Mouse (Mus musculus): ENCODE data around the gene 2810006K23Rik. TPM values are rescaled to one million over a fixed set of nuclear protein-coding genes. Genes with fewer than 3 reads are reported as not detected.
"Not testable (repeated sequence)": the region's sequence is repeated elsewhere in the genome, so short reads cannot be mapped to it uniquely, and the experiment has no call there.

Gene 2810006K23Rik
- 24.9 and 25.7 TPM in 2 replicates for polyA plus RNA-seq (2016; fragmentation: Nextera tagmentation; extraction: Ambion mirVana)

GRCm38 (mm10) chr5:124327510-124328364 lies at the start of gene 2810006K23Rik, which contains the start of gene Mphosph9:
Gene 2810006K23Rik, plus strand, starts transcription at chr5:124328089.
Gene Mphosph9, minus strand, starts transcription at chr5:124327972.
- Histone ChIP-seq H3K4me1 (peaks cover 21% of the 10 kb centered on the region), H3K4me3 (peak within 1 kb of the TSS; percentile 75), H3K27ac (peak within 1 kb of the TSS; percentile 98), H3K27me3 (ENCODE audit: poor library complexity, severe bottlenecking) (no peaks in the 10 kb centered on the region), H3K9me3 (no peaks in the 10 kb centered on the region), H3K36me3 (replicated peaks) (peaks cover 21% of the 10 kb centered on the region)
- peak; percentile 99 for DNase-seq (ENCODE audit: extremely low spot score, low spot score)
- under 1% methylated on average over 72 of the region's 72 CpGs for WGBS

- no peaks in the 10 kb centered on the region for H3K4me1 ChIP-seq
- peaks cover 94% of the 10 kb centered on the region for H3K36me3 ChIP-seq (replicated peaks)
- 93% methylated on average over 2 of the region's 2 CpGs for WGBS
- no peak overlapping the region for H3K4me3 ChIP-seq
- peaks cover 3% of the 10 kb centered on the region; the same call in 1 of the 2 replicates for H3K9me3 ChIP-seq
- no peaks in the 10 kb centered on the region for H3K27me3 ChIP-seq (ENCODE audit: poor library complexity, severe bottlenecking)
- H3K27ac ChIP-seq: no peak overlapping the region
- no peak for DNase-seq (ENCODE audit: extremely low spot score, low spot score)
Measured at GRCm38 (mm10) chr5:124282854-124283253, 45.0 kb upstream of the 2810006K23Rik start.

GRCm38 (mm10) chr5:124284330-124284729 lies 43.6 kb upstream of the 2810006K23Rik start:
- Histone ChIP-seq H3K36me3 (replicated peaks) (peaks cover 94% of the 10 kb centered on the region), H3K27ac (no peak overlapping the region), H3K27me3 (ENCODE audit: poor library complexity, severe bottlenecking) (no peaks in the 10 kb centered on the region), H3K4me1 (no peaks in the 10 kb centered on the region), H3K4me3 (no peak overlapping the region), H3K9me3 (peaks cover 4% of the 10 kb centered on the region; the same call in 1 of the 2 replicates)
- 68% methylated on average over 3 of the region's 3 CpGs for WGBS
- no peak for DNase-seq (ENCODE audit: extremely low spot score, low spot score)

- Histone ChIP-seq H3K36me3 (replicated peaks) (peaks cover 94% of the 10 kb centered on the region), H3K4me3 (no peak overlapping the region), H3K4me1 (no peaks in the 10 kb centered on the region), H3K9me3 (peaks cover 4% of the 10 kb centered on the region; the same call in 1 of the 2 replicates), H3K27me3 (ENCODE audit: poor library complexity, severe bottlenecking) (no peaks in the 10 kb centered on the region), H3K27ac (no peak overlapping the region)
- no peak for DNase-seq (ENCODE audit: extremely low spot score, low spot score)
- whole genome bisulfite sequencing: 95% methylated on average over 6 of the region's 6 CpGs
Measured at GRCm38 (mm10) chr5:124287616-124288247, 40.2 kb upstream of the 2810006K23Rik start.

GRCm38 (mm10) chr5:124290216-124290615 lies 37.7 kb upstream of the 2810006K23Rik start:
- no peaks in the 10 kb centered on the region for H3K27me3 ChIP-seq (ENCODE audit: poor library complexity, severe bottlenecking)
- 92% methylated on average over 4 of the region's 4 CpGs for WGBS
- H3K4me1 ChIP-seq: no peaks in the 10 kb centered on the region
- DNase-seq (ENCODE audit: extremely low spot score, low spot score): no peak
- H3K36me3 ChIP-seq (replicated peaks): peaks cover 97% of the 10 kb centered on the region
- peaks cover 4% of the 10 kb centered on the region; the same call in 1 of the 2 replicates for H3K9me3 ChIP-seq
- no peak overlapping the region for H3K4me3 ChIP-seq
- H3K27ac ChIP-seq: no peak overlapping the region

GRCm38 (mm10) chr5:124293967-124294366 lies 33.9 kb upstream of the 2810006K23Rik start:
- no peak overlapping the region for H3K4me3 ChIP-seq
- H3K4me1 ChIP-seq: no peaks in the 10 kb centered on the region
- H3K27ac ChIP-seq: no peak overlapping the region
- WGBS: 93% methylated on average over 5 of the region's 5 CpGs
- peaks cover 96% of the 10 kb centered on the region for H3K36me3 ChIP-seq (replicated peaks)
- no peaks in the 10 kb centered on the region for H3K9me3 ChIP-seq
- H3K27me3 ChIP-seq (ENCODE audit: poor library complexity, severe bottlenecking): no peaks in the 10 kb centered on the region
- DNase-seq (ENCODE audit: extremely low spot score, low spot score): no peak

GRCm38 (mm10) chr5:124296475-124296874 lies 31.4 kb upstream of the 2810006K23Rik start:
- Histone ChIP-seq H3K36me3 (replicated peaks) (peaks cover 90% of the 10 kb centered on the region), H3K27me3 (ENCODE audit: poor library complexity, severe bottlenecking) (no peaks in the 10 kb centered on the region), H3K4me3 (no peak overlapping the region), H3K4me1 (no peaks in the 10 kb centered on the region), H3K9me3 (no peaks in the 10 kb centered on the region), H3K27ac (no peak overlapping the region)
- whole genome bisulfite sequencing: 94% methylated on average over 4 of the region's 4 CpGs
- DNase-seq (ENCODE audit: extremely low spot score, low spot score): no peak

- not testable (repeated sequence) for H3K27me3 ChIP-seq (ENCODE audit: poor library complexity, severe bottlenecking); H3K4me1 ChIP-seq; H3K27ac ChIP-seq; H3K9me3 ChIP-seq; H3K4me3 ChIP-seq; DNase-seq (ENCODE audit: extremely low spot score, low spot score)
- H3K36me3 ChIP-seq (replicated peaks): peaks cover 84% of the 10 kb centered on the region
- WGBS: 61% methylated on average over 4 of the region's 4 CpGs
Measured at GRCm38 (mm10) chr5:124299307-124299706, 28.6 kb upstream of the 2810006K23Rik start.

- Histone ChIP-seq H3K27me3 (ENCODE audit: poor library complexity, severe bottlenecking) (no peaks in the 10 kb centered on the region), H3K27ac (no peak overlapping the region), H3K4me1 (no peaks in the 10 kb centered on the region), H3K36me3 (replicated peaks) (peaks cover 84% of the 10 kb centered on the region), H3K4me3 (no peak overlapping the region), H3K9me3 (no peaks in the 10 kb centered on the region)
- 86% methylated on average over 4 of the region's 4 CpGs for WGBS
- DNase-seq (ENCODE audit: extremely low spot score, low spot score): no peak
Measured at GRCm38 (mm10) chr5:124300132-124300531, 27.8 kb upstream of the 2810006K23Rik start.

GRCm38 (mm10) chr5:124302853-124303252 lies 25.0 kb upstream of the 2810006K23Rik start:
- not testable (repeated sequence) for H3K4me1 ChIP-seq
- peaks cover 86% of the 10 kb centered on the region for H3K36me3 ChIP-seq (replicated peaks)

GRCm38 (mm10) chr5:124309155-124309554 lies 18.7 kb upstream of the 2810006K23Rik start:
- peak; percentile 18 for DNase-seq (ENCODE audit: extremely low spot score, low spot score)
- Histone ChIP-seq H3K4me1 (peaks cover 4% of the 10 kb centered on the region; the same call in 1 of the 2 replicates), H3K4me3 (no peak overlapping the region), H3K9me3 (peaks cover 11% of the 10 kb centered on the region), H3K27ac (no peak overlapping the region), H3K27me3 (ENCODE audit: poor library complexity, severe bottlenecking) (peaks cover 31% of the 10 kb centered on the region), H3K36me3 (replicated peaks) (peaks cover 97% of the 10 kb centered on the region)
- WGBS: 78% methylated on average over 10 of the region's 10 CpGs

More at GRCm38 (mm10) chr5:124302853-124303252, 25.0 kb upstream of the 2810006K23Rik start:
- 95% methylated on average over 6 of the region's 6 CpGs for WGBS
- H3K27ac ChIP-seq; DNase-seq (ENCODE audit: extremely low spot score, low spot score); H3K9me3 ChIP-seq; H3K4me3 ChIP-seq: not testable (repeated sequence)
- H3K27me3 ChIP-seq (ENCODE audit: poor library complexity, severe bottlenecking): peaks cover 19% of the 10 kb centered on the region

- Histone ChIP-seq H3K4me1 (peaks cover 4% of the 10 kb centered on the region; the same call in 1 of the 2 replicates), H3K27ac (no peak overlapping the region), H3K36me3 (replicated peaks) (peaks cover 100% of the 10 kb centered on the region), H3K4me3 (no peak overlapping the region), H3K27me3 (ENCODE audit: poor library complexity, severe bottlenecking) (peaks cover 31% of the 10 kb centered on the region), H3K9me3 (peaks cover 11% of the 10 kb centered on the region)
- WGBS: 94% methylated on average over 11 of the region's 11 CpGs
- DNase-seq (ENCODE audit: extremely low spot score, low spot score): no peak
Measured at GRCm38 (mm10) chr5:124310091-124310490, 17.8 kb upstream of the 2810006K23Rik start.
